ENCODE assay signal across 11 mouse cellular contexts in genomic region chr8:105164272-105164902, GRCm38 (mm10). TPM values are rescaled to one million over a fixed set of nuclear protein-coding genes. Genes with fewer than 3 reads are reported as not detected.
DNase-seq lines count a peak whose midpoint lies in the region; ATAC-seq and TF ChIP-seq lines count a peak whose summit lies in the region.
"Had no signal": no experiment of that assay in that cellular context is flagged by ENCODE, and none has a peak within 500 bp of the region (broad histone marks: within the 10 kb centered on the region; RNA-seq: fewer than 3 reads in every experiment).

No protein-coding gene starts in this region.

- no peak overlapping the region for H3K4me2 ChIP-seq in kidney, embryonic 14.5 days (replicated peaks; ENCODE audit: low read depth, low read length)
- H3K4me2 ChIP-seq in limb, embryonic 14.5 days (replicated peaks; ENCODE audit: low read depth, low read length, severe bottlenecking) = peak overlapping the region; percentile 15; the same call in 1 of the 2 replicates

- no peak for TF ChIP-seq POLR2A in limb, embryonic 14.5 days (IDR thresholded peaks at IDR 0.05; ENCODE audit: borderline replicate concordance, extremely low read depth, insufficient read depth, insufficient read length)

- H3K4me1 ChIP-seq in kidney, embryonic 14.5 days (ENCODE audit: control insufficient read depth, insufficient read depth, low read length) = peaks cover 11% of the 10 kb centered on the region
- peaks cover 21% of the 10 kb centered on the region for H3K4me1 ChIP-seq in limb, embryonic 14.5 days (ENCODE audit: control insufficient read depth, insufficient read depth, low read length)

- no peaks in the 10 kb centered on the region for H3K9me3 ChIP-seq in kidney, embryonic 14.5 days (ENCODE audit: control insufficient read depth, low read length)
- no peaks in the 10 kb centered on the region for H3K9me3 ChIP-seq in limb, embryonic 14.5 days (ENCODE audit: control insufficient read depth, low read length)

- no peaks in the 10 kb centered on the region for H3K27me3 ChIP-seq in kidney, embryonic 14.5 days (ENCODE audit: control insufficient read depth, insufficient read depth, low read length)
- no peaks in the 10 kb centered on the region for H3K27me3 ChIP-seq in limb, embryonic 14.5 days (ENCODE audit: control insufficient read depth, insufficient read depth, low read length)

- H3K4me3 ChIP-seq in kidney, embryonic 14.5 days (ENCODE audit: low read length) = no peak overlapping the region
- H3K4me3 ChIP-seq in limb, embryonic 14.5 days (replicated peaks; ENCODE audit: low read length) = no peak overlapping the region
- H3K4me3 ChIP-seq: erythroblast, embryonic 14.5 days had no signal

- H3K9ac ChIP-seq in kidney, embryonic 14.5 days (ENCODE audit: low read depth, low read length) = no peak overlapping the region
- no peak overlapping the region for H3K9ac ChIP-seq in limb, embryonic 14.5 days (ENCODE audit: low read depth, low read length, severe bottlenecking)

- ATAC-seq in kidney, embryonic 14.5 days (ENCODE audit: low FRiP score, low TSS enrichment) = peak; percentile 26; the same call in 1 of the 2 replicates
- ATAC-seq in limb, embryonic 14.5 days (ENCODE audit: low FRiP score, low read depth) = peak; percentile 85

- peak overlapping the region; percentile 32; the same call in 1 of the 2 replicates for H3K27ac ChIP-seq in kidney, embryonic 14.5 days (ENCODE audit: low read depth, low read length)
- H3K27ac ChIP-seq in limb, embryonic 14.5 days (replicated peaks; ENCODE audit: low read depth, low read length) = peak overlapping the region; percentile 79

- no peaks in the 10 kb centered on the region for H3K36me3 ChIP-seq in kidney, embryonic 14.5 days (ENCODE audit: control insufficient read depth, insufficient read depth, low read length)
- no peaks in the 10 kb centered on the region for H3K36me3 ChIP-seq in limb, embryonic 14.5 days (ENCODE audit: control insufficient read depth, insufficient read depth, low read length)

- no peak for DNase-seq in kidney, postnatal 25 days
- DNase-seq in R1 (ENCODE audit: low read depth, low spot score) = peak; percentile 25
- peak; percentile 35 for DNase-seq in embryo, embryonic 11.5 days (ENCODE audit: low read depth, low spot score)
- DNase-seq in limb, embryonic 14.5 days (ENCODE audit: low spot score) = peak; percentile 70
- no peak for DNase-seq in adipocyte (ENCODE audit: low spot score)
- DNase-seq in ovary, adult 18-20 months (ENCODE audit: low spot score) = no peak
- DNase-seq: gastrocnemius, postnatal 25 days; kidney, adult 18-20 months; spleen, adult 18-20 months had no signal

- 13% methylated on average over 6 of the region's 6 CpGs for WGBS in kidney, embryonic 14.5 days
- WGBS in limb, embryonic 14.5 days = 13% methylated on average over 6 of the region's 6 CpGs

RNA-seq across cellular contexts. Expression of gene Cbfb, which starts 6.1 kb away (rescaled TPM):
- 73.9 and 96.5 TPM in 2 replicates for polyA plus RNA-seq in kidney, embryonic 14.5 days (2014; fragmentation: Nextera tagmentation; extraction: Ambion mirVana)
- 75.2 and 82.4 TPM in 2 replicates for polyA plus RNA-seq in limb, embryonic 14.5 days (2012; rRNA removed)
- polyA plus RNA-seq in limb, embryonic 14.5 days (2014; fragmentation: Nextera tagmentation; extraction: Ambion mirVana) = 101 and 119 TPM in 2 replicates

RNA-seq across cellular contexts. Expression of gene Ces4a, which starts 32.8 kb away (rescaled TPM):
- not detected in 2 replicates for polyA plus RNA-seq in kidney, embryonic 14.5 days (2014; fragmentation: Nextera tagmentation; extraction: Ambion mirVana)
- 0.05 TPM in 1 of 2 replicates, not detected in the other for polyA plus RNA-seq in limb, embryonic 14.5 days (2012; rRNA removed)
- polyA plus RNA-seq in limb, embryonic 14.5 days (2014; fragmentation: Nextera tagmentation; extraction: Ambion mirVana) = not detected in 2 replicates
- polyA plus RNA-seq: erythroblast, embryonic 14.5 days had no signal

Comparison
In these comparisons a context has a peak if more than half of its experiments do, and no peak if none do; other contexts are left out.
1. DNase-seq: peak in R1 (single experiment), embryo, embryonic 11.5 days (single experiment) and limb, embryonic 14.5 days (single experiment); none in kidney, postnatal 25 days (0 of 2), adipocyte (single experiment) and ovary, adult 18-20 months (single experiment).